Mouse (Mus musculus) E14TG2a.4 (cell line): ENCODE measurements at regions not wholly inside any gene's neighbourhood (a gene's known extent, or its start where the extent isn't known, plus 50 kb on each side); places are given as distances from the start of the nearest gene placed in this dataset.

Source experiments
- CTCF ChIP-seq: conservative IDR thresholded peaks from 2 replicates; pipeline ENCODE4 v1.5.1; 2014; ENCODE audit warnings: low read length
- NANOG ChIP-seq: IDR thresholded peaks from 2 replicates; pipeline ENCODE4 v1.6.1; 2014; ENCODE audit warnings: borderline replicate concordance, low read length, mixed read lengths
- POU5F1 ChIP-seq: IDR thresholded peaks from 2 replicates; pipeline ENCODE4 v1.6.1; 2014; ENCODE audit warnings: low read length, borderline replicate concordance

GRCm38 (mm10) chr6:117688664-117689178 lies 152.3 kb upstream of the Zfp637 start:
- TF ChIP-seq CTCF (no peak), POU5F1 (no peak), NANOG (no peak)
